Mouse (Mus musculus): ENCODE measurements around the gene Elac2. TPM values are rescaled to one million over a fixed set of nuclear protein-coding genes. Genes with fewer than 3 reads are reported as not detected.

Gene Elac2
- polyA plus RNA-seq, 1 experiment from 2014 or later = 35.6 TPM

GRCm38 (mm10) chr11:65032221-65032620 lies 53.4 kb downstream of the Elac2 start:
- Histone ChIP-seq H3K27me3 (ENCODE audit: low read depth, poor library complexity, severe bottlenecking) (no peaks in the 10 kb centered on the region), H3K4me1 (no peaks in the 10 kb centered on the region), H3K4me3 (no peak overlapping the region), H3K36me3 (no peaks in the 10 kb centered on the region; the same call in 1 of the 2 replicates), H3K27ac (replicated peaks) (no peak overlapping the region), H3K9me3 (replicated peaks) (no peaks in the 10 kb centered on the region)
- WGBS = 92% methylated on average over 7 of the region's 7 CpGs
- DNase-seq (ENCODE audit: low spot score) = no peak

- no peak for DNase-seq (ENCODE audit: low spot score)
- Histone ChIP-seq H3K27ac (replicated peaks) (peak overlapping the region; percentile 56; the same call in 1 of the 2 replicates), H3K27me3 (ENCODE audit: low read depth, poor library complexity, severe bottlenecking) (no peaks in the 10 kb centered on the region), H3K36me3 (no peaks in the 10 kb centered on the region), H3K9me3 (replicated peaks) (no peaks in the 10 kb centered on the region), H3K4me1 (peaks cover 24% of the 10 kb centered on the region), H3K4me3 (no peak overlapping the region)
- 70% methylated on average over 2 of the region's 2 CpGs for WGBS
Observed at GRCm38 (mm10) chr11:65038996-65039395, 60.2 kb downstream of the Elac2 start.

- Histone ChIP-seq H3K36me3 (no peaks in the 10 kb centered on the region), H3K4me3 (no peak overlapping the region), H3K4me1 (peaks cover 24% of the 10 kb centered on the region), H3K27ac (replicated peaks) (peak overlapping the region; percentile 56; the same call in 1 of the 2 replicates), H3K27me3 (ENCODE audit: low read depth, poor library complexity, severe bottlenecking) (no peaks in the 10 kb centered on the region), H3K9me3 (replicated peaks) (no peaks in the 10 kb centered on the region)
- WGBS = 74% methylated on average over 12 of the region's 12 CpGs
- no peak for DNase-seq (ENCODE audit: low spot score)
Observed at GRCm38 (mm10) chr11:65039517-65040095, 60.8 kb downstream of the Elac2 start.

GRCm38 (mm10) chr11:65040556-65040955 lies 61.7 kb downstream of the Elac2 start:
- peak overlapping the region; percentile 55; the same call in 1 of the 2 replicates for H3K27ac ChIP-seq (replicated peaks)
- H3K4me1 ChIP-seq = peaks cover 24% of the 10 kb centered on the region
- 74% methylated on average over 6 of the region's 6 CpGs for WGBS
- no peak overlapping the region for H3K4me3 ChIP-seq
- H3K27me3 ChIP-seq (ENCODE audit: low read depth, poor library complexity, severe bottlenecking) = no peaks in the 10 kb centered on the region
- no peak for DNase-seq (ENCODE audit: low spot score)
- H3K9me3 ChIP-seq (replicated peaks) = no peaks in the 10 kb centered on the region
- no peaks in the 10 kb centered on the region for H3K36me3 ChIP-seq

- no peak overlapping the region for H3K4me3 ChIP-seq
- no peak for DNase-seq (ENCODE audit: low spot score)
- no peaks in the 10 kb centered on the region for H3K9me3 ChIP-seq (replicated peaks)
- no peaks in the 10 kb centered on the region for H3K27me3 ChIP-seq (ENCODE audit: low read depth, poor library complexity, severe bottlenecking)
- peaks cover 3% of the 10 kb centered on the region; the same call in 1 of the 2 replicates for H3K4me1 ChIP-seq
- H3K27ac ChIP-seq (replicated peaks) = no peak overlapping the region
- 84% methylated on average over 7 of the region's 7 CpGs for WGBS
- no peaks in the 10 kb centered on the region for H3K36me3 ChIP-seq
Observed at GRCm38 (mm10) chr11:65049090-65049489, 70.3 kb downstream of the Elac2 start.

GRCm38 (mm10) chr11:65050819-65051218 lies 72.0 kb downstream of the Elac2 start:
- Histone ChIP-seq H3K4me3 (no peak overlapping the region), H3K36me3 (no peaks in the 10 kb centered on the region), H3K27ac (replicated peaks) (no peak overlapping the region), H3K9me3 (replicated peaks) (no peaks in the 10 kb centered on the region), H3K27me3 (ENCODE audit: low read depth, poor library complexity, severe bottlenecking) (no peaks in the 10 kb centered on the region), H3K4me1 (peaks cover 10% of the 10 kb centered on the region)
- DNase-seq (ENCODE audit: low spot score) = no peak
- WGBS = 94% methylated on average over 5 of the region's 5 CpGs

Other genes with a start within 250 kb of the Elac2 start
- gene 1700086D15Rik, start 180.9 kb downstream of the Elac2 start, polyA plus RNA-seq (2016; fragmentation: Nextera tagmentation; extraction: Ambion mirVana) = 0.11 TPM in 1 of 2 replicates, not detected in the other
- gene Arhgap44, start 183.9 kb downstream of the Elac2 start, polyA plus RNA-seq (2016; fragmentation: Nextera tagmentation; extraction: Ambion mirVana) = 3.8 and 4.5 TPM in 2 replicates

Data from midbrain, embryonic 10.5 days (tissue).